Mouse (Mus musculus) yolk sac, embryonic 10.5 days (tissue): ENCODE results near the gene Arhgap32.
"Not testable (repeated sequence)": the region's sequence is repeated elsewhere in the genome, so short reads cannot be mapped to it uniquely, and the experiment has no call there.

ENCODE experiments used
- DNase-seq: peaks from one replicate; pipeline ENCODE4 v3.0.0-alpha.2; 2017; ENCODE audit warnings: low spot score

Arhgap32 gene

DNA sequence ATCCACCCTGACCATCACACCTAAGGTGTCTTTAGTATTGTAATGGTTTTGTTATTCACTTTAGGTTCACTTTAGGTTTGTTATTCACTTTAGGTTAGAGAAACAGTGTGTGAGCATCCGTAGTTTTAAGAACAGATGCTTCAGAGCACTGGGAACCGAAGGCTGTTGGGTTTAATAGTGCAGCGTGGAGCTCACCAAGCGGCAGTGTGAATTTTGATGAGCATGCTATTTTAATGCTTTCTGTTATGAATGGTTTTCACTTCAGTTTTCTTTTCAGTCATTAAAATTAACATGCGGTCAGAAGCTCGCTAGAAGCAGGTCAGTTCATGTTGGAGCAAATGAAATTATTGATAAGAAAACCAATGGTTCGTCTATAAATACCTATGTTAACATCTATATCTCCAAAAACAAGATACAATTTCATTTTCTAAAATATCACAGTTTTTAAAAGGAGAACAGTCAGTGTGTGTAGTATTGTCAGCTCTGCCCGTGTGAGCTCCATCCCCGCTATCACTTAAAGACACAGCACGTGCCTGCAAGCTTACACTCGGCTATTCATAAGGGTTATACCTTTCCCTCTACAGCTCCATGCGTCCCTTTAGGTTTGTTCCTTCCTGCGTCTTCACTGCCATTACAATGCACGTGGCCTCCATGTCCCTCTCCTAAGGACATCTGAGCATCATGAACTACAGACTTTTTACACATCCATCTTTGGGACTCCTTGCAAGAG is 21.9 kb downstream of the Arhgap32 start:
- DNase-seq, result no peak

DNA sequence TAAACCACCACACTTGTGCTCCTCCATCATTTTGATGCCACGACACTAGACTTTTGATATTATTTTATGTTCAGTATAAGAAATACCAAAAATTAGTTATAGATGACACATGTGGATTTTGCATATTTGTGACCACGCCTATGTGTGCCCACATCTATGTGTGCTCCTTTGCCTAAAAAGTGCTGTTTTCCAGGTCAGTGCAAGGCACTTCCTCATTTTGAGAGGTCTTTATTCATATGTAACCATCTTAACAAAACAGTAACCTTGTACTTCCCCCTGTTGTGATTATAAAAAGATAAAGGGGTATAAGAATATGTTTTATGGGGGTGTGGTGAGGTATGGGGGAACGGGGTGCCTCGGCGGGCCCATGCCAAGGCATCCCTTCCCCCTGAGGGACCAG is 22.7 kb downstream of the Arhgap32 start:
- no peak for DNase-seq

DNA sequence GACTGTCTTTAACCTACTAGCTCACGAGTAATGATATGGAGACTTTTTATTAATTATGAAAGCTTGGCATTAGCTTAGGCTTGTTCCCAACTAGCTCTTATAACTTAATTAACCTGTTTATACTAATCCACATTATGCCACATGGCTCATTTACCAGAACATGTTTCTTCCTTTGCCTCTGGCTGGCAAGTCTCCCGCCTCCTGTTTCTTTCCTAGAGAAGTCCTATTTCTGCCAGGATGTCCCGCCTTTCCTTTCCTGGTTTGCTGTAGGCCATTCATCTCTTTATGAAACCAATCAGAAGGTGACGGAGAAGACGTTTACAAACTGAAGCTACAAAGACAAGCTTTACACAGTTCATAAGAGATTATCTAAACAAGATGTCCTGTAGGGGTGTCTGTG is 23.7 kb downstream of the Arhgap32 start:
- no peak for DNase-seq

DNA sequence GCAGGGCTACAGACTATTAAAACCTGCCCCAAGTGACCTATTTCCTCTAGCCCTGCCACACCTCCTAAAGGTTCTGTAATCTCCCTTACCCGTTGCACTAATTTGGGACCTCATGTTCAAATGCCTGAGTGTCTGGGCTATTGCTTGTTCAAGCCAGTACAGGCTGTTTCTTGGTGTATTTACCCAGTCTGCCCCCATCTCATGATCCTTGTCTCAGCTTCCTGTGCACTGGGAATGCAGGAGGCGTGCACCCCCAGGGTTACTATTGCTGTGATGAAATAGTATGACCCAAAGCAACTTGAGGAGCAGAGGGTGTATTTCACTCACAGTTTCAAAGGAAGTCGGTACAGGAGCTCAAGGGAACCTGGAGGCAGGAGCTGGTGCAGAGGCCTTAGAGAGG is 26.9 kb downstream of the Arhgap32 start:
- DNase-seq, result no peak

DNA sequence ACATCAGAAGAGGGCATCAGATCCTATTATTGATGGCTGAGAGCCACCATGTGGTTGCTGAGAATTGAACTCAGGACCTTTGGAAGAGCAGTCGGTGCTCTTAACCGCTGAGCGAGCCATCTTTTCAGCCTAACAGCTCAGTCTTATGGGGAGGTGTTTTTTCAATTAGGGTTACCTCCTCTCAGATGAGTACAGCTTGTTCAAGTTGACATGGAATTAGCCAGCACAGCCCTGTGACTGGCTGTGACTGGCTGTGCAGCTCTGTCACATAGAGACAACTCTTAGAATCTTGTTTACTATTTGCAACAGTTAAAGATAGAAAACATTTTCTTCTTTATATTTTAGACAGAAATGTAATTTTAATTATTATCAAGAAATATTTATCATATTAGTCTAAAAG is 27.5 kb downstream of the Arhgap32 start:
- DNase-seq, result no peak

DNA sequence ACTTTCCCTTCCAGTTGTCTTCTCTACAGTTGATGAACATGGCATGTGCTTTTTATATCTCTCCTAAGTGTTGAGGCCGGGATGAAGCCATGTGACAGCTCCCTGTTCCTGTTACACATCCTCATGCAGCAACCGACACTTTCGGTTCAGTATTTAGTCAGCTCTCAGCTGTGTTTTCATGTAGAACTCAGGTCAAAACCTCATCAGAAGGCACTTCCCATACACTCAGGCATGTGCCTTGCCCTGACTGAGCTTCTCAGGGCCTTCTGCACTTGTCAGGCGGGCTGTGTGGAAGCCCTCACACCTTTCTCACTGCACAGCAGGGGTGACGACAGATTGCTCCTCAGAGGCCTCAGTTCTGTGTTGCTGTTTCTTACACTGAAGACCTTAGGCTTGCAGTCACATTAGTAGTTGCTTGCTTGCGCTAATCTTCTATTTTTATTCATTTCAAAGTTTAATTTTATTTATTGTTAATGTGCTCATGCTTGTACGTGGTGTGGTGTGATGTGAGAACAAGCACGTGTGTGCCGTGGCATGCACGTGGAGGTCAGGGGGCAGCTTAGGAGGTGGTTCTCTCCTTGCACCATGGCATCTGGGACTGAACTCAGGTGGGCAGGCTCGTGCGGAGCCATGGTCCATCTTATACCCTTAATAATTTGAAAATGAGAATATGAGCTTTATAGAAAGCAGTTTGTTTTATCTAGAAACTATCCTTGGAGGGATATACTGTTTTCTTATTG is 30.5 kb downstream of the Arhgap32 start:
- no peak for DNase-seq

DNA sequence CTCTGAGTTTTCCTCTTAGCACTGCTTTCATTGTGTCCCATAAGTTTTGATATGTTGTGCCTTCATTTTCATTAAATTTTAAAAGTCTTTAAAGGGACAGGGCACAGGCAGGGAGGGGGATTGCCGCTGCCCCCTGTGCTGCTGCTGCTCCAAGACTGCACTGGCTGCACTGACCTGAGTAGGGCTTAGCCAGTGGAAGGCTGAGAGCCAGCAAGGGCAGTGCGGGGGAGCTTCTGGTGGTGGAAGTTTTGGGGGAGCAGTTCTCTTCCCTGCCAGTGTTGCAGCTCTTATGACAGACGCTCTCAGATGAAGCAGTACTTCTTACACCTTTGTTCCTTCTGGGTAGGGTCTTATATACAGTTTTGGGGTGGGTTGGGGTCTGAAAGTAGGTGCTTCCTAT is 33.3 kb downstream of the Arhgap32 start:
- no peak for DNase-seq

DNA sequence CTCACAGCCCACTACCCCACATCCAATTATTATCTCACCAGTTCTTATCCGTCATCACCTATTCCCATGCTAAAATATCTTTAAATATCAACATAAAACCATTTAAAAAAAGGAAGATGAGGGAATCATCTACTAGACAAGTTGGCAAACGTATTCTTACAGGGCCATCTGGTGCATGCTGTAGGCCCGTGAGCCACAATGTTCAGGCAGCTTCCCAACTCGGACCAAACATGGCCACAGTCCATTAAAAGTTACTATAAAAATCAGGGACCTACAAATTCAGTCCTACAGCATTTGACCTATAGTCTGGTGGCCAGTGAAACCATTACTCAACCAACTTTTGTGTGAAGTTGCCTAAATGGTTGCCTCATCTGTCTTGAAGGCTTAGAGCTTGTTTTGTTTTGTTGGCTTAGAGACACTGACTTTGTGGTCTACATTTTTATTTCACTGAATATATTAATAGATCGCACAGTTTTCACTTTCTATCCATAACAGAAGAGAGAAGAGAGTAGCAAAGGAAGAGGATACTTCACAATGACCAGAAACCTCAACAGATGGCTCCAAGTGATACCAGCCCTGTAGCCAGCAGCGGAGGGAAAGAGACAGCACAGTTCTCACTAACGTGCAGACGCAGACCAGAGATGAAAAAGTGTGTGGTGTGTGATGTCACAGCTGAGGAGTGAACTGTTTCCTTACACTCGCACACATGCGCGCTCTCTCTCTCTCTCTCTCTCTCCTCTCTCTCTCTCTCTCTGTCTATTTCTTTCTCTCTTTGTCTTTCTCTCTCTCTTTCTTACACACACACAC is 34.1 kb downstream of the Arhgap32 start:
- no peak for DNase-seq

DNA sequence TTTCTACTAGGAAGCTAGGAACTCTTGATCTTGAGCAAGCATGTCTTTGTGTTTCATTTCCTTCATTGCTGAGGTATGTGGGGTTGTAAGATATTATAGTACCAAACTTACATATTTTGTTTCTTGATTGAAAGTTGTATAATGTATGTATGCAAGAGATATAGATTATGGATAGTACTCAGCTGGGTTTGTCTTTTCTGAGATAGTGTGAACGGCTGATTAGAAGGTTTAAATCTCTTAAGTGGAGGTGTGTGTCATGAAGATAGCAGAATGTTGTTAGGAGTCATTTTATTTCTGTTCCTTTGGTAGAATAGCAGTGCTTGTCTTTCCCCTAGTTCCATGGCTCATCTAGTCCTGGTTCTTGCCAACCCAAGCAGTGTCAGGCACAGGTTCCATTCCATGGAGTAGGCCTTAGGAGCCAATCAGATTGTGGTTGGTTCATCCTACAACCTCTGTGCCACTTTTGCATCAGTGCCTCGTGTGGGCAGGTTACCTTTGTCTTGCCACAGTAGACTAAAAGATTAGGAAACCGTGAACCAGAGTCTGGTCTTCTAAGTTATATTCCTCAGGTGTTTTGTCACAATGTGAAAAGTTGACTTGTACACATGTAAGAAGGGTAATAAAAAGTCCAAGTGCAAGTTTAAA is 38.9 kb downstream of the Arhgap32 start:
- DNase-seq, result no peak

DNA sequence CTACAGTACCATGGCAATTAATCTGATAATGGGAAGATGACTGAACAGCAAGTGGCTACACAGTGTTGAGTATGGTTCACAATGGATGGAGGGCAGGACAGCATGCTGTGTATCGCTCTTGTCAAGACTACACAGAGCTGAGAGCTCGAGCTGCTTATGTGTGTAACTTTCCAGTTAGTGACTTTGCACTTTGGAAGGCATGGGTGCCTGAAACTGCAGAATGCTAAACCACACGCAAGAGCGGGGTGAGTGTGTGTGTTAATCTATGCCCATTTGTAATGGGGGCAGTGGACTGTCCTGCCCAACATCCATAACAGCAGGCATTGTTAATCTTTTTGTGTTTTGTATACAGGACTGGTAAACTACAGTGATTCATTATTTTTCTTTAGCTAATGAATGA is 40.8 kb downstream of the Arhgap32 start:
- DNase-seq, result no peak

DNA sequence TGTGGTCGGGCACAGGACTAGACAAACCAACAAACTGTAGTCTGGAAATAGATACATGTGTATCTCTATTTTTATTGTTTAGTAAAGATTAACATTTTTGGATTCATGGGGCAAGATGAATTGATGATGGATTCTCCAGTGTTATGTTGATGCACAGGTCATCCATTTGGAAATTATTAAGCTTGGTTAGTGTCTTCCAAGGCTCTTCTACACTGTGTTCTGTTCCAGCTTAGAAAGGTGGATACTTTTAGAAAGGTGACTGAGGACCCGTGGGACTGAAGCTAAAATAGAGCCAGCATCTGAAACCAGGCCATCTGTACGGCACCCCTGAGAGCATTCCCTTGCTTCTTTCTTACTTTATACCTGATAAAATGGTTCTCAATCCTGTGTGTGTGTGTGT is 41.3 kb downstream of the Arhgap32 start:
- no peak for DNase-seq

DNA sequence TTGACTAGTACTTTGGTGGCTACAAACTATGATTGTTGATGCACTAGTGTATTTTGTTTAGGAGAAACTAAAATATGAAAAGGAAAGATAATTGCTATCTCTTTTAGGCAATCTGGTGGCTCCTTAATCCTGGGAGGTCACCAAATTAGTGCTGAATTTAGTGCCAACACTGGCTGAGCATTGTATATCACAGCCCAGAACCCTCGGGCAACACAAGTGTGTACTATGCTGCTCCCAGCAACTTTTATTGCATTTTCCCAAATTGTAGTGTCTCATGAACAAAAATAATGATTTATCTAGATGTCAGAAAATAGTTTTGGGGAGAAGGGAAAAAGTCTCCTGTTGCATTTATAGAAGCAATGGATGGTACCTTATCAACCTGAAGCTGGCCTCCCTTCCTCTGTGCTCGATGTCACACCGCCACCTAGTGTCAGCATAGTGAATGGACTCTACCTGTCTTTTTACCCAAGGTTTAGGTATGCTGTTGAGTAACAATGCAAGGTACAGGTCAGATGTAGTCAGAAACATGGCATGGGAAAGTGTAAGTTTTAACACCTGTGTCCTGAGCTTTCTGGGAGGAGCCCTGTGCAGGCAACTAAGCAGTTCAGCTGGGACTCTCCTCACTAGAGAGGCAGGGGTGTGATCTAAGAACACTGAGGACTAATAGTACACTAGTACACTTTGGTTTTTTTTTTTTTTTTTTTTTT is 43.1 kb downstream of the Arhgap32 start:
- peak; percentile 70 for DNase-seq

DNA sequence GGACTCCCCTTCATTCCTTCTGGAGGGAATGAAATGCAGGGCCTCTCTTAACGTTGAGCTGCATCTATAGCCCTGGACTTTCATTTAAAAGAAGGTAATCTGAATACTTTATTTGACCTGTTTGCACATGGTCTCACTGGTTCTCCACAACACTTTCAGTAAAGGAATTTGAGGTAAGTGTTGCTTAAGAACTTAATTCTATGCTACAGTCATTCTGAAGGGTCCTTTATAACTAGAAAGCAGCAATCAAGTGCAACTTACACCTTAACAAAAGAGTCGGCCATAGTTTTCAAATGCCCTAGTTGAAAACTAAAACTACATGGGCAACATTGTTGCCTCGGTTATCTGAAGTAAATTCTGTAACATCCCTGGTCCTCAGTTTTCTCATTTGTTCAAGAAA is 43.8 kb downstream of the Arhgap32 start:
- DNase-seq, result no peak

DNA sequence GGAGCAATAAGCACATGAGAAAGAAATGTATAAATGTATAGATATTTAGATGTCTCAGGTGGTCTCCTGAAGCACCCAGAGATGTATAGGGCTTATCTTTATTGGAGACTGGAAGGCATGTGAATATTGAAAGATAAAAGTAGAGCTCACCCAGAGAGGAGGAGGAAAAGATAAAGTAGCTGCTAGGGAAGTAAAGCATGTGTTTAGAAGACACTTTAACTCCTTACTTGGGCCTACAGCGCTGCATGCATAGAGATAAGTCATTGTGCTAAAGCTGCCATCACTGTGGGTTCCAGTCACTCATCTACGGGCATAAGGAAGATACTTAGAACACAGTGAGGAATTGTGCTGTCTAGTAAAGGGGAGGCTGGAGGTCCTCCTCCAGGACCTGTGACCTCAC is 46.9 kb downstream of the Arhgap32 start:
- no peak for DNase-seq

DNA sequence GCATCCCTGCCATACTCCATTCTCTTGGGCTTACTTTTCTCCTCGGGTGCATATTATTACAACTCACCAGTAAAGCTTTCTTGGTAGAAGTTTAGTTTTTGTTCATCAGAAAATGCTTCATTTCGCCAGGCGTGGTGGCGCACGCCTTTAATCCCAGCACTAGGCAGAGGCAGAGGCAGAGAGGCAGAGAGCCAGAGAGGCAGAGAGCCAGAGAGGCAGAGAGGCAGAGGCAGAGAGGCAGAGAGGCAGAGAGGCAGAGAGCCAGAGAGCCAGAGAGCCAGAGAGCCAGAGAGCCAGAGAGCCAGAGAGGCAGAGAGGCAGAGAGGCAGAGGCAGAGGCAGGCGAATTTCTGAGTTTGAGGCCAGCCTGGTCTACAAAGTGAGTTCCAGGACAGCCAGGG is 47.9 kb downstream of the Arhgap32 start:
- DNase-seq, result not testable (repeated sequence)

DNA sequence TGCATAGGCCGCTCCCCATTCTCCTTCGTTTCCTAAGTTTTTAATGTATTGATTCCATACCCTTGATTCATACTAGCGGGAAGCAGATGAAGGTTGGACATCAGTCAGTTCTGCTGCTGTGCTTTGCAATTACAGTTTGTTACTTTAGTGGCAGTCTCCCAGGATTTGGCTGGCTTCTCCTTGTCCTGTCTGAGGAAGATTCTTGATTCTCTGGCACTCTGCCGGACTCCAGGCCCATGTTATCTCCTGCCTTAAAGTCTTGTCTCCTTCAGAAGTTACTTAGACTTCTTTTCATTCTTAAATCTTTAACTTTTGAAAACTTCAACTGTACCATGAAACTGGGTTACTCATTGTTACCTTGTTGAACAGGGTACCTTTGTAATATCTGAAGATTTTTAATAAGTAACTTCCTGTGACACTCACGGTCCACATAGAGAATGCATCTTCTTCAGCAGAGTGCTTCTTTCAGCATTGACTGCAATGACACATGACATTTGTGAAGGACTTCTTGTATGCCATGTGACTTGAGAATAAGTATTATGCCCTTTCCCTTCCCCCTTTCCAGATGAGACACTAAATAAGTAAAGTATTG is 52.7 kb downstream of the Arhgap32 start:
- no peak for DNase-seq

DNA sequence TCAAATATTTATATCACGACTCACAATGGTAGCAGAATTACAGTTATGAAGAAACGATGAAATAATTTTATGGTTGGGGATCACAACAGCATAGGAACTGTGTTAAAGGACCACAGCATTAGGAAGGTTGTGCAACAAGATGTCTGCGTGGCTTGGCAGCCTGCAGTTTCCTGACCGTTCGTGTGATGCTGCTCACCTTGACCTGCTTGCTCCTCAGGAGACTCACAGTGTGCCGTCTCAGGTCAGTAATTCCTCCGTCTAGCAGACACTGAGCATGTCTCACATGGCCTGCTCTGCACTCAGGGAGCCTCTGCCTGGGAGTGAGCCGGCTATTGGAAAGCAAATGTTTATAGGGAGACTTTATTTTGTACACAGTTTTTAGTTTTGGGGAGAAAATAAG is 54.8 kb downstream of the Arhgap32 start:
- DNase-seq, result no peak

DNA sequence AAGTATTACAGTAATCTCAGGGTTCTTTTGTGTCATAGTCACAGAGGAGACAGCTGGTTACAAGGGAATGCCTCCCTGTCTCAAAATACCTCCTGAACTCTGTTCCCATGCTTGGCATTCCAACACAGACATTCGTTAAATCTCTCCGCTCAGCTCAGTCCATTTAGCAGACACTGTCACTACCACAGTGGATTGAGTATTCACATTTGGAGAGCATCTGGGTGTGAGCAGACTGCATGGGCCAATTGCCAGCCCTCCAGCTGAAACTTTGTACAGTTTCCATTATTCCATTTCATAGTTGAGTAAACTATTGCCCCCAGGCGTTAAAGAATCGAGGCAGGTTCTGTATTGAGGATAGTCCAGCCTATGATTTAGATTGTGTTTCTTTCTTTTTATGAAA is 60.7 kb downstream of the Arhgap32 start:
- no peak for DNase-seq

DNA sequence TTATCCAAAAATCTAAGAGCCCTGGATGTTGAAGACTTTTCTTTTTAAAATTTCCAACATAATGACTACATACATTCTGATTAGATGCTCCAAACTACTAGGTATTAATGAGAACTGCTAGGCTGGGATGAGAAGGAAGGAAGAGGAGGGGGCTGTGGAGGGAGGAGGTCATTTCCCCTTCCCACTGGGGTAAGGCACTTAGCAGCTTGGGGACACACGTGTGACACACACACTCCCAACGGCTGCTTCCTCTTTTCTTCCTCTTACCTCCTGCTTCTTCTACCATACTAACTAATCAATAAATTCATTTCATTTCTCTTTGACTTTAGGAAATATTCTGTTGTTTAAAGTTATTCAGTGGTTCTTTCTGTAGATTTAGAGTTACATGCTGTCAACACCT is 65.2 kb downstream of the Arhgap32 start:
- no peak for DNase-seq

DNA sequence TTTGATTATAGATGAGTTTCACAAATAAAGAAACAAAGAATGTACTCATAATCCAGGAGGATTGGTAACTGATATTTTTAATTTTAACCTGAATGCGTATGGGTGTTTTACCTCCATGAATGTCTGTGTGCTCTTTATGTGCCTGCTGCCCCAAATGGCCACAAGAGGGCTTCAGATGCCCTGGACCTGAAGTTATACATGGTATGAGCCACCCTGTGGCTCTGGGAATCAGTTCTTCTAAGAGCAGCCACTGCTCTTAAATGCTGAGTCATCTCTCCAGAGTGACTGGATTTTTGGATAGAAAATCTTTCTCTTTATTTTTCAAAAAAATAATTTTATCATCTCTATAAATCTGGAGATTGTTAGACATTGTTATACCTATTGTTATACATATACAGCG is 70.6 kb downstream of the Arhgap32 start:
- no peak for DNase-seq

DNA sequence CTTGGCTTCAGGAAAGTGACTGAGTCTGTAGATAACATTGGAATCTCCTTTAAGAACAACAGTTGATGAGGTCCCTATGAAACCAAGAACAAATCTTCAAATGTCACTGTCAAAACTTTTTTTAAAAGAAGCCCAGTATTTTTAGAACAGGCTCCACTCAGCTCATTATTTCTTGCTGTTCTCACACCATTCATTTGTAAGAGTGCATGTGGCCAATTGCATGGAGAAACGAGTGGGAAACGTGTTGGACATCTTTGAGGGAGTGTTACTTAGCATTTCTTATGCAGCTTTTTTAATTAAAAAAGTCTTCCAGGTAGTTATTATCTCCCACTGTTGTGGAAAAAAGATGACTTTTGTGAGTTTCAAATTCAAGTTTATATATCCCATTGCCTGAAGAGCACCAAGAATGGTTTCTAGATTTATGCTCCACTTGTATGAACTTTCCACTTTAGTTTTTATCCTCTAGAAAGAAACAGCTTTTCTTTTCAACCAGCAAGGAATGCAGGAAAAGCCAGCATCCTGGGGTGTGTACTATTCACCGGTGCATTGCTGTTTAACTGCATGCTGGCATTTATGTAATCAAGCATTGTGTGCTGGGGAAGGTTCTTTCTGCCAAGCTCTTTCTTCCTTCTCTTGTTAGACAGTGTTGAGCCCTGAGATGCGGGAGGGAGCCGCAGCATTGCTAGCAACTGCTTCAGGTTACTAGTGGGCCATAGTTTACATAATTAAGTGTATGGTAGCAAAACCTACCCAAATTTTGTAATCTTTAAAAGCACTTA is 76.5 kb downstream of the Arhgap32 start:
- no peak for DNase-seq
